Mouse (Mus musculus) heart, postnatal 36 days (tissue): ENCODE data around the gene Prickle4. TPM values are rescaled to one million over a fixed set of nuclear protein-coding genes. Genes with fewer than 3 reads are reported as not detected.
"Not testable (repeated sequence)": the region's sequence is repeated elsewhere in the genome, so short reads cannot be mapped to it uniquely, and the experiment has no call there.

Experiments
- DNase-seq, 2 experiments: peaks; one replicate each; pipeline ENCODE4 v3.0.0; 2021 to 2022
- intact Hi-C: fragments of 180-260 bp; cut with DNase I; formaldehyde crosslinking; loops from one replicate; pipeline ENCODE4 v1.15.1; 2025
- total RNA-seq, 2 experiments: library from RNA; stranded (reverse); gene quantifications; 2 replicates each; pipeline ENCODE4 v1.2.3; 2021

Gene Prickle4
- total RNA-seq, 2 experiments from 2014 or later = 2.1 to 4.8 TPM

GRCm38 (mm10) chr17:47672311-47673111 is 22.0 kb downstream of the Prickle4 start:
- peak; percentile 60 to 69 for DNase-seq
- intact Hi-C loops = loop anchor here (5.0 to 10.0 kb wide), 2 partner anchors 40 to 158 kb away; partner anchors contain the start of gene Usp49

- intact Hi-C loops = loop anchor here (5.0 to 10.0 kb wide), 2 partner anchors 40 to 157 kb away; partner anchors contain the start of gene Usp49
- DNase-seq = no peak
These were observed 22.6 kb downstream of the Prickle4 start for GRCm38 (mm10) chr17:47671988-47672310.

GRCm38 (mm10) chr17:47669166-47669565 is 25.4 kb downstream of the Prickle4 start:
- intact Hi-C loops = no loop called here
- no peak for DNase-seq

GRCm38 (mm10) chr17:47664474-47664873 is 30.1 kb downstream of the Prickle4 start:
- DNase-seq = no peak
- intact Hi-C loops = no loop called here

- intact Hi-C loops = no loop called here
- DNase-seq = no peak
These were observed 31.4 kb downstream of the Prickle4 start for GRCm38 (mm10) chr17:47663009-47663713.

- intact Hi-C loops = no loop called here
- DNase-seq = no peak
These were observed 35.7 kb downstream of the Prickle4 start for GRCm38 (mm10) chr17:47658741-47659243.

GRCm38 (mm10) chr17:47657901-47658300 is 36.6 kb downstream of the Prickle4 start:
- no peak for DNase-seq
- intact Hi-C loops = no loop called here

- no peak for DNase-seq
- intact Hi-C loops = no loop called here
These were observed 38.8 kb downstream of the Prickle4 start for GRCm38 (mm10) chr17:47655697-47656096.

GRCm38 (mm10) chr17:47654346-47654745 is 40.2 kb downstream of the Prickle4 start:
- DNase-seq, intact Hi-C loops: not testable (repeated sequence)

GRCm38 (mm10) chr17:47651953-47652352 is 42.6 kb downstream of the Prickle4 start:
- intact Hi-C loops = no loop called here
- DNase-seq = no peak

- intact Hi-C loops = no loop called here
- no peak for DNase-seq
These were observed 45.6 kb downstream of the Prickle4 start for GRCm38 (mm10) chr17:47648966-47649365.

- peak; percentile 44 to 59 for DNase-seq
- intact Hi-C loops = loop anchor here (2.0 kb wide), 1 partner anchor 30 kb away; no protein-coding TSS in a partner anchor
These were observed 47.9 kb downstream of the Prickle4 start for GRCm38 (mm10) chr17:47646683-47647082.

- intact Hi-C loops = no loop called here
- DNase-seq = no peak
These were observed 51.5 kb downstream of the Prickle4 start for GRCm38 (mm10) chr17:47642992-47643391.

Other genes starting within 250 kb of the Prickle4 start
- gene Taf8, start 192.4 kb downstream of the Prickle4 start, total RNA-seq = 10 to 100 TPM; 12.0 to 13.6 TPM
- gene Ccnd3, start 189.7 kb downstream of the Prickle4 start, total RNA-seq = 10 to 100 TPM; 79.8 to 88.7 TPM
- gene Bysl, start 83.2 kb downstream of the Prickle4 start, total RNA-seq = 10 to 100 TPM; 14.2 to 14.3 TPM
- 10 to 100 TPM; 15.8 to 17.8 TPM for gene Med20, start 83.2 kb downstream of the Prickle4 start, total RNA-seq
- gene Gm20517, start 83.1 kb downstream of the Prickle4 start, total RNA-seq = 1 to 10 TPM; 2.1 to 3.5 TPM
- gene Usp49, start 64.0 kb downstream of the Prickle4 start, total RNA-seq = 1 to 10 TPM; 3.9 to 4.4 TPM
- gene Tomm6, start 6.3 kb downstream of the Prickle4 start, total RNA-seq = 100 to 1,000 TPM; 119 to 126 TPM
- 1 to 10 TPM; 4.0 to 4.3 TPM for gene Frs3, start 5.7 kb downstream of the Prickle4 start, total RNA-seq
- gene Gm21981, start 281 bp downstream of the Prickle4 start, total RNA-seq = under 1 TPM; 0.50 to 0.70 TPM
- not detected for gene Pgc, start 32.1 kb upstream of the Prickle4 start, total RNA-seq
- 10 to 100 TPM; 39.9 to 44.8 TPM for gene Tfeb, start 42.3 kb upstream of the Prickle4 start, total RNA-seq
- 1 to 10 TPM in 1 of 2 experiments, under 1 TPM in 1; 0.81 to 3.1 TPM for gene Mdfi, start 140.0 kb upstream of the Prickle4 start, total RNA-seq
- 10 to 100 TPM in 1 of 2 experiments, 1 to 10 TPM in 1; 9.5 to 11.3 TPM for gene Foxp4, start 229.9 kb upstream of the Prickle4 start, total RNA-seq